Mouse (Mus musculus) adrenal gland, postnatal 4 days (tissue): Measurements from ENCODE around the gene Tex46. TPM values are rescaled to one million over a fixed set of nuclear protein-coding genes. Genes with fewer than 3 reads are reported as not detected.

ENCODE experiments used
- DNase-seq, 2 experiments: peaks; one replicate each; pipeline ENCODE4 v3.0.0; 2021 to 2022; ENCODE audit warnings: low spot score in 2 of 2, mixed read lengths in 2 of 2
- long read RNA-seq, 2 experiments: library from polyadenylated mRNA; stranded (forward); transcript quantifications; one replicate each; pipeline ENCODE4 v2.0.0; 2021
- total RNA-seq, 2 experiments: library from RNA; stranded (reverse); gene quantifications; 2 replicates each; pipeline ENCODE4 v1.2.3; 2021

Gene Tex46
- not detected for total RNA-seq
- long read RNA-seq, experiment 1, result 0 reads
- long read RNA-seq, experiment 2, result 0 reads

GRCm38 (mm10) chr4:136610387-136610856, at the start of gene Tex46:
TSS of gene Tex46 (plus strand) at chr4:136610437.
- DNase-seq, result no peak

- no peak for DNase-seq
These were observed 47.5 kb upstream of the Tex46 start for GRCm38 (mm10) chr4:136562755-136563154.

- DNase-seq, result peak in 1 of 2 experiments; percentile 33
These were observed 41.6 kb upstream of the Tex46 start for GRCm38 (mm10) chr4:136568629-136569028.

GRCm38 (mm10) chr4:136569998-136570397, 40.2 kb upstream of the Tex46 start:
- no peak for DNase-seq

- DNase-seq, result no peak
These were observed 28.4 kb upstream of the Tex46 start for GRCm38 (mm10) chr4:136581885-136582284.

- no peak for DNase-seq
These were observed 22.9 kb upstream of the Tex46 start for GRCm38 (mm10) chr4:136587221-136587827.

GRCm38 (mm10) chr4:136588003-136588402, 22.2 kb upstream of the Tex46 start:
- DNase-seq, result no peak

GRCm38 (mm10) chr4:136592111-136592510, 18.1 kb upstream of the Tex46 start:
- DNase-seq, result no peak

- no peak for DNase-seq
These were observed 16.2 kb upstream of the Tex46 start for GRCm38 (mm10) chr4:136594006-136594405.

GRCm38 (mm10) chr4:136595221-136595620, 15.0 kb upstream of the Tex46 start:
- DNase-seq, result no peak

- DNase-seq, result no peak
These were observed 11.9 kb upstream of the Tex46 start for GRCm38 (mm10) chr4:136598268-136598876.

GRCm38 (mm10) chr4:136599869-136600268, 10.4 kb upstream of the Tex46 start:
- DNase-seq, result no peak

- DNase-seq, result no peak
These were observed 9.7 kb upstream of the Tex46 start for GRCm38 (mm10) chr4:136600536-136600935.

- DNase-seq, result peak in 1 of 2 experiments; percentile 42
These were observed 8.8 kb upstream of the Tex46 start for GRCm38 (mm10) chr4:136601476-136601875.

- peak; percentile 8 to 13 for DNase-seq
These were observed 8.2 kb upstream of the Tex46 start for GRCm38 (mm10) chr4:136602018-136602554.

GRCm38 (mm10) chr4:136602568-136602967, 7.7 kb upstream of the Tex46 start, which contains the start of gene Kdm1a:
TSS of gene Kdm1a (minus strand) at chr4:136602723.
- peak; percentile 90 to 95 for DNase-seq

GRCm38 (mm10) chr4:136605756-136606485, 4.3 kb upstream of the Tex46 start:
- DNase-seq, result no peak

- no peak for DNase-seq
These were observed 3.4 kb downstream of the Tex46 start for GRCm38 (mm10) chr4:136613657-136614056.

GRCm38 (mm10) chr4:136621336-136621735, 11.1 kb downstream of the Tex46 start:
- no peak for DNase-seq

GRCm38 (mm10) chr4:136621956-136622355, 11.7 kb downstream of the Tex46 start:
- DNase-seq, result no peak

- DNase-seq, result no peak
These were observed 12.2 kb downstream of the Tex46 start, which contains the start of gene Lactbl1 for GRCm38 (mm10) chr4:136622388-136622787. TSS of gene Lactbl1 (plus strand) at chr4:136622621.

- DNase-seq, result no peak
These were observed 16.4 kb downstream of the Tex46 start for GRCm38 (mm10) chr4:136626590-136626989.
